Mouse (Mus musculus): Measurements from ENCODE around the gene Nop9.

Gene Nop9

GRCm38 (mm10) chr14:55777806-55778205 is 32.3 kb downstream of the Nop9 start:
- DNase-seq: no peak

- DNase-seq: no peak
Measured at GRCm38 (mm10) chr14:55778686-55779085, 33.2 kb downstream of the Nop9 start.

- no peak for DNase-seq
Measured at GRCm38 (mm10) chr14:55779656-55780055, 34.2 kb downstream of the Nop9 start.

GRCm38 (mm10) chr14:55780736-55781135 is 35.2 kb downstream of the Nop9 start:
- no peak for DNase-seq

- peak; percentile 69 for DNase-seq
Measured at GRCm38 (mm10) chr14:55781310-55781709, 35.8 kb downstream of the Nop9 start.

DNA sequence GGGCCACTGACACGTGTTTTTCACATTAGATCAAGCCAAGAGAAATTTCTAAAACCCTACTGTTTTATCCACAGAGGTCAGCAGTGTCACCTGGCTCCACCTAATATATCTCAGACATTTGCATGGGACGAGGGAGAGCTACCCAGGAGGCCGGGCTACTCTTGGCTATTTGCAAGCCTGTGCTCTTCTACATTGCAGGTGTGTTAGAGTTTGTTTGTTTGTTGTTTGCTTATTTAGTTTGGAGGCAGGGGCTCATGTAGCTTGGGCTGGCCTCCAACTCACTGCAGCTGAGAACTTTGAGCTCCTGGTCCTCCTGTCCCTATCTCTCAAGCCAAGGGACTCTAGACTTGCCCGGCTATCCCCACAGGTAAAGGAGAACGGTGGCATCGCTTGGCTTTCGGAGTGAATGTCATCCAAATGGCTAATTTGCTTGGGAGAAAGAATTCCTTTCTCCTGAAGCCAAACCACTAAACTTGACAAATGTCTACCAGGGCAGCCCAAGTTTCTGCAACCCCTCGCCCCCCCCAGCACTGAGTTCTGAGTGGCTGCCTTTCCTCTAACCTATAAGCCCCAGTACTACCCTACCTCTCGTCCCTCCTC is 37.0 kb downstream of the Nop9 start:
- DNase-seq: peak; percentile 2

DNA sequence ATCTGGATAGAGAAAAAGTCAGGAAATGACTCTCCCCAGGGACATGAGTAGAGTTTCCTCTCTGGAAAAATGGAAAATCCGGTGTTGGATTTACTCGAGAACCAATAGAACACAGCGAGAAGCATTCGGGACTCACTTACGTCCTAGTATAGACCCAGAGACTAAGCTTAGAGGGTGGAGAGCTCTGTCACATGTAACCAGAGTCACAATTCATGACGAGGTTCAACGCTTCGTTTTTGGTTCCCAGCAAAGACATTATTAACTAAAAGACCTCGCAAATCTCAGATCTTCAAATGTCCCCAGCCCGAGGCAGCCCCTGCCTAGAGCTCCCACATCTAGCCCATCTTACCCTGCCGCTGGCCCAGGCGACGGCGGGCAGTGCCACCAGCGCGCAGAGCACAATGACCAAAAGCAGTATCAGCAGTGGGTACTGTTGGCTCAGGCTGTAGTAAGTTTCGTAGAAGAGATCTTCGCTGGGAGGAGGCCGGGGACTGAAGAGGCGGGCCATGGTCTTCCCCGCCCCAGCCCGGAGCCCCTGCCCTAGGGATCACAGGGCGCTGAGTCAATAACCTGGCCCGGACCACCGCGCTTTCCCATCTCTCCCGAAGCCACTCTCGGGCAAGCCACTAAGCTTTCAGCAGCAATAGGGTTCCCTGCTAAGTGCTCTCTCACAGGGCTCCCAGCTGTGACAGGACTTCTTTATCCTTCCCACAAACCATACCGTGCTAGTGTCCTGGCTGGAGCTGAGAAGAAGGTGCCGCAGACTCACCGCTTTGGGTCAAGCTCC is 37.9 kb downstream of the Nop9 start:
- peak; percentile 20 for DNase-seq

DNA sequence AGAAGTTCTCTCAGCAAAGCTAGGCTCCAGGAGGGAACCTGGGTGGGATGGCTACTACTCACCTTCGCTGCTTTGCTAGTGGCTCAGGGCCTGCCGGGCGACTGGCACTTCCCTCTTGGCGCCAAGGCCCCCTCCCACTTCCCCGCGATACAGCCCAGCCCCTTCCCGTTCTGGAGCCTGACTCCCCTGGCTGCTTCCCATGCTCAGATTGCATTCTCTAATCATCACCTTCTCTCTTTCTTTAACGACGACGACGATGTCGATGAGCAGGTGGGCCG is 38.4 kb downstream of the Nop9 start, which contains the start of gene Adcy4:
TSS of gene Adcy4 (minus strand) at position 138 of the 278 bp plus-strand sequence.
- DNase-seq: peak; percentile 21

- DNase-seq: peak; percentile 17
Measured at GRCm38 (mm10) chr14:55785195-55785594, 39.7 kb downstream of the Nop9 start.

DNA sequence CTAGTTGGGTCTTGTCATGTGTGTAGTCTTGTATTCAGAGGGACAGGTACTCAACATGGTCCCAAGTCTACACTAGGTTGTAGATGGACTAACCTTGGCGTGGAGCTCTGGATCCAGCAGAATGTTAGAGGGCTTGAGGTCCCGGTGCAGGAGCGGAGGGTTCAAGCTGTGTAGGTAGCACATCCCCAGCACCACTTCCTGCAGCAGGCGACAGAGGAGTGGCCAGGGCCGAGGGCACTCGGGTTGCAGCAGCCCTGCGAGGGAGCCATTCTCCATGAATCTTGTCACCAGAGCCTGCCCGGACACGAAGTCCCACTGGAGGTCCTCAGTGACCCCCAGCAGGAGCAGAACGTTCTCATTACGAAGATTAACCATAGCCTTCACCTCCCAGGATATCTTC is 42.2 kb downstream of the Nop9 start:
- peak; percentile 1 for DNase-seq

DNA sequence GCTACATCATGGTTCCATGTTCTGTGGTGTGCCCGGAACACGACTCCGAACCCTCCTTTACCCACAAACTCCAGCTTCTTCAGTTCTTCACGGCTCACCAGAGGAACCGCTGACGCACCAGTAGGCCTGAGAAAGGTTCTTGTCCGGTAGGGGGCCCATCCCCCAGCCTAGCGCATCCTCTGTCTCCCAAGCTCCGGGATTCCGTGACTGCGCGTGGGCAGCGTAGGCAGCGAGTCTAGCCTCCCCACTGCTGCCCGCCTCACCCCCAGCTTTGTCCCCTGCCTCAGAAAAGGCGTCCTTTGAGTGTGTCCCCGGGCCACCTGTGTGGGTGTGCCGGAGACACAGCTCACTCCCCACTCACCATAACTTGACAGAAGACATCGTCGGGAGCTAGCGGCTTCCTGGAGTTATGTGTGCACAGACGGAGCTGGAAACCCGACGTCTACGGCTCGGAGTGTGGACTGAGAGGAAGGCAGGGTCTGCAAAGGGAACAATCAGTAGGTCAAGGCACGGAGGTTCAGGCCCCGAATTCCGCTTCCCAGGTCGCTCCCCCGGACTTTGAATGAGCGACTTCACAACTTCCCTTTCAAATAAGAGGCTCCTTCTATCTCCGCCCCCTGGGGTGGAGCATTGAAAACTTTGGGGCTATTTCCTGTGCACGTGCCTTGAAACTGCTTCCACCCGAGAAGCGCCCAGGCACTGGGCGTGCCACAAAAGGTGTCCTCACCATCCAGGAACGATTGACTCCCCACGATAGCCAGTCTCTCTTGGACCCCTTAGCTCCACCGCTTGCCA is 43.0 kb downstream of the Nop9 start, which contains the start of gene Ripk3:
TSS of gene Ripk3 (minus strand) at position 610 of the 795 bp plus-strand sequence.
- DNase-seq: peak; percentile 51

DNA sequence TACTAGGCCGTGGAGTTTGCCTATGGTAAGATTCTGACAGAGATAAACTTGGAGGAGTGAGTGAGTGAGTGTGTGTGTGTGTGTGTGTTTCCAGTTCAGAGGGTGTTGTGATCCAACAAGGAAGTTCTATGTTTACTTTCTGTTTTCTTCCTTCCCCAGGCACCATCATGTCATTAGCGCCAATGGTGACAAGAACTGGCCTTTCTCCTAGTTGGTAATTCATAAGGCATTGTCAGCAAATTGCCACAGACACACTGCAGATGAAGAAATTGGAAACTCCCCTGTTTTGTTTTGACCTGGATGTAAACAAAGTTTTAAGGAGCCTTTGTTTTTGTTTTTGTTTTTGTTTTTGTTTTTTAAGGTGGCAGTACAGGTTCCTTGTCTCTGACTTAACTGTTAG is 48.0 kb downstream of the Nop9 start:
- DNase-seq: no peak

- peak; percentile 2 for DNase-seq
Measured at GRCm38 (mm10) chr14:55793946-55794345, 48.5 kb downstream of the Nop9 start.

DNA sequence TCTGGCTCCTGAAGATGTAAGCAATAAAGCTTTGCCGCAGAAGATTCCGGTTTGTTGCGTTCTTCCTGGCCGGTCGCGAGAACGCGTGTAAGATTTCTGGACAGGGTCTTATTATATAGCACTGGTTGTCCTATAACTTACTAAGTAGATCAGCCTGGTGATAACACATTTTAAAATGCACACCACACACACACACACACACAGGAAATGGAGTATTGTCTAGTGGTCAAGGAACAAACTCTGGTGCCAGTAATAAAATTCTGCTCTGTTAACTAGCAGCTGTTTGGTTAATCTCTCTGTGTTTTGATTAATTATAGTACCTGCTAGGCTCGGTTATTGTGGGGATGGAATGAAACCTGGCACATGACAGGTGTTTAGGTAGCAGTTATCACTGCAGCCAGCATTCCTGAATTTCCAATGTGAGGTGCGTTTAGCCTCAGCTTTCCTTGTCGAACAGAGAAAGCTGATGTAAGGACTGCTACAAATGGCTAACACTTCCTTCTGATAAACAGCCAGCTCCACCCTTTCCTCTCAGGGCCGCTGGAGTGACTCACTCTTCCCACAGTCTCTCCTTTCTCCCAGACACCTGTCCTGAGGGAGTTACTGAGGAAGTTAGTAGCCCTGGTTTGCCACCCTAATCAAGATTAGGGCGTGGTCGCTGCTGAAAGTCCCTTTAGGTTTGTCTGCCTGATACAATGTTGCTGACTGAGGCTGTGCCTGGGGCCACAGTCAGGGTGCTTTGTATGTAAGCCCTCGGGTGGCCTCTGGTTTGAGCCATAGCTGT is 50.1 kb downstream of the Nop9 start:
- peak; percentile 1 for DNase-seq
